Mouse (Mus musculus) urinary bladder, postnatal 36 days (tissue): ENCODE results near the gene Paqr9.
"Not testable (repeated sequence)": the region's sequence is repeated elsewhere in the genome, so short reads cannot be mapped to it uniquely, and the experiment has no call there.

ENCODE experiments used
- DNase-seq, 2 experiments: peaks; one replicate each; pipeline ENCODE4 v3.0.0; 2022; ENCODE audit warnings: low spot score in 2 of 2, mixed read lengths in 1 of 2

The Paqr9 gene

DNA sequence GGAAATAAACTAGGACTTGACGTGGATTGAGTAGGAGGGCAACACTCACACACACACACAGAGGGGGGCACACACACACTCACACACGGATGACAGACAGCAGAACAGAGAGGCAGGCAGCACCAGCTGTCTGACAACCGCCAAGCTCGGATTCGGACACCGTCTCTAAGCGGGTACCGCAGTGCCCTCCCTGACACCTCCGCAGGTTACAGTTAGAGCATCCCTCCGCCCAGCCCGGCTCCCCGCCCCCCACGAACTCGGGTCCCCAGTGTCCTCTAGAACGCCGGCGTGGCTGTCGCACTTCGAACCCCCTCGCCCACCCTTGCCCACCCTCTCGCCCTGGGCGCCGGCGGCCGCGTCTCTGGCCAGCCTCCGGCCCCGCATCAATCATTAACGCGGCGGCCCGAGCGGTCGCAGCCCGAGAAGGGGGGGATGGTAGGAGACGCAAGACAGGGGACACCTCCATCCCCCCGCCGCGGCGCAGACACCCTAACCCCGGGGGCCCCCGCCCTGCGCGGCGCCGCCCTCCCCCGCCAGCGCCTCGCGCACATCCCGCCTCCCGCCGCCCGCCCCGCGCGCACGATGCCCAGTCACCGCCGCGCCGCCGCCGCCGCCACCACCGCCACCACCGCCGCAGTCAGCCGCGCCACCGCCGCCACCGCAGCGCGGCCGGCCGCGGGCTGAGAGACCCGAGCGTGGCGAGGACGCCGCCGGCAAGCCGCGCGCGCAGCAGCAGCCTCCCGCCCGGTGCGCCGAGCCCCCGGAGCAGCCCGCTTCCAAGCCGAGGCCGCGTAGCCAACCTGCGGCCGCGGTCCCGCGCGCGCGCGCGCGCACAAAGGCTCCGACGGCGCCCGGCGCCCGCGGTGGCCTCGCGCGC lies at the start of gene Paqr9:
Gene Paqr9 (plus strand): TSS at position 599 of the 877 bp plus-strand sequence.
- DNase-seq, result no peak

DNA sequence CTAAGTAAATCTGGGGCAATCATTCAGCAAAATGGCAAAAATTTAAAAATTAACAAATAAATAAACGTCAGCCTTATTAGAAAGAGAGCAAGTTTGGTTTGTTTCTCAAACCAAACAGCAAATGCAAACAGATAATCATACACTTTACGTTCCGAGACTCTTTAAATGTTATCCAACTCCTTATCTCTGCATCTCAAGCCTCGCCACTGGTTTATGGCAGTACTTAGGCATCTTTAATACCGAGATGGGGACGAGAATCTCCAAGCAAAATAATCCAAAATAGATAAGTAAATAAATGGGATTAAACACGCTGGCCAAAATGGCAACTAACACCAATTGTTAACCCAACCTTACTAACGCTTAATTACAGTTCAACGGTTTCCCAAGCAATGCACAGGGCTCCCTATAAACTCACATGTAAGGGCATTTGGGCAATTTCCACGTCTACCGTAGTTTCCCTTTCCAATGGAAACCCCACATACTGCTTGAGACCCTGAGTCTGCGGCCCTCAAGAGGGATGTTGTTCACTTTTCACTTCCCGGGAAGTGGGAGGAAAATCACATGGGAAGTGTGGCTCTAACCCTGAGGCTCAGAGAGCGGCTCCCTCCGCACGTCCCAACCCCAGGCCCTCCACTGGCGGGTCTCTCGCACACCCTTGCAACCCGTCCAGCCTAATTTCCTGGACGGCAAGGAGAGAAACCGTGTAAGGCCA lies 48.6 kb upstream of the Paqr9 start:
- no peak for DNase-seq

DNA sequence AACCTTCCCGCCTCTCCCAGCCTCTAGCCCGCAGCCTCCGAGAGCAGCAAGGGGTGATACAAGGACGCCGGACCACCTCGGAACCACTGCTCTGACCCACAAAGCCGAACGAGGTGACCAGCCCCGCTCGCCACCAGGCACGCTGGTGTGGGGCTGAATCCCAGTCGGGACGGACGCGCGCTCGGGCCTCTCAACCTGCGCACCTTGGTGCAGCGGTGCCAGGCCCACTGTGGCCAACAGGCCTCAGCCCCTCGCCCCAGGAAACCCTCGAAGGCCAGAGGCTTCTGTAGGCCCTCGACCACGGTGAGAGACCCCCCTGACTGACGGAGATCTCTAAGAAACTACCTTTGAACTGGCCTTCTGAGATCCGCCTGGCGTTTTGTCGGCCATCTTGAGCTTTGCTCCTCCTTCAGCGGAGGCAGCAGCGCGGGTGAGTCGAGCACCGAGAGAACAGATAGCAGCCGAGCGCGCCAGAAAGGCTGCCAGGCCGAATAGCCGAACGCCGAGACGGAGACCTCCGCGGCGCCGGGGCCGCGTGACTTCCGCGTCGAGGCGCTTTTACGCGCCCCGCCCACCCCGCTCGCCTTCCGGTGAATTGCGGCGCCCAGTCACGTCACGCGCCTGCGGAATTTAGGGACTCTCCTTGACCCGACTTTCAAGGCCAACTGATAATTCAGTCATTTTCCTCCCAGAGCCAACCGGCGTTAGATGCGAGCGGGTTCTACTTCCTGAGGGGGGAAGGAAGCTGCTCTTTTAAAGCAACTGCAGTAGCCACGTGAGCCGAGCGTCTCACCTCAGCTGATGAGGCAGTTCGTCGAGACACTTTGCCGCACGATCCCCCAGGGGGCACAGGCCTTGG lies 47.8 kb upstream of the Paqr9 start, which contains the start of gene U2surp:
Gene U2surp (minus strand): TSS at position 525 of the 859 bp plus-strand sequence.
- DNase-seq, result peak; percentile 92 to 96

DNA sequence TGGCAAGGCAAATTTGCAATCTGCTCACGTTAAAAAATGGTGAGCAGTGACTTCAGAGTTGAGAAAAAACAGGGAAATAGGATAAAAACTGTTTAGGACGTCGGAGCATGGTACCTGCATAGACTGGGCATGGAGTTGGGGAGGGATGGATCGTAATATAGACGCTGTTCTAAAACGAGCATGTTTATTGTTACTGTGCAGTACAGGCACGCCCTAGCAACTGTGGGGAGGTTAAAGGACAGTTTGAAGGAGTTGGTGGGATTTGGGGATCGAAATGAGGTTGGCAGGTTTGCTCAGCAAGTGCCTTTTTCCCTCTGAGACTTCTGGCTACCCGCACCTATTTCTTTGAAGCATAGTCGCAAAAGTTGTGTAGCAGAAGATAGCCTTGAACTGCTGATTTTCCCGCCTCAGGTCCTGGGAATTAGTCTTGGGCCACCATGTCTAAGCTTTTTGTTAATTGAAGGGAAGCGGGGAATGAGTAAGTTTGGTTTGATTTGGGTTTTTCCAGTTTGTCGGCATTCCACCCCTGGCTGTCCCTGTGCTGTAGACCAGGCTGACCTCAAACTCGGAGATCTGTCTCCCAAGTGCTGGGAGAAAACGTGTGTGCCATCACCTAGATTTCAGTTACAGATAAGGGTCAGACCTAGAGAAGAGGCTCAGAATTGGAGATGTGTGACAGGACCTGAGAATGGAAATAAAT lies 47.0 kb upstream of the Paqr9 start:
- DNase-seq, result no peak

DNA sequence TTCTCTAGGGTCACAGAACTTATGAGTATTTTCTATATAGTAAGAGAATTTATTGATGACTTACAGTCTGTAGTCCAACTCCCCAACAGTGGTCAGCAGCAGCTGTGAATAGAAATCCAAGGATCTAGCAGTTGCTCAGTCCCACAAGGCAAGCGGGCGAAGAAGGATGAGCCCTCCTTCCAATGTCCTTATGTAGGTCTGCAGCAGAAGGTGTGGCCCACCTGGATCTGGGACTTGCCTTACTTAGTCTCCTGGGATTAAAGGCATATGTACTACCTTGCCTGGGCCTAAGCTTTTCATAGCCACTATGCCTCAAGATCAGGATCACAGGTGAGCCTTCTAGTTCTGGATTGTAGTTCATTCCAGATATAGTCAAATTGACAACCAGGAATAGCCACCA lies 45.7 kb upstream of the Paqr9 start:
- no peak for DNase-seq

DNA sequence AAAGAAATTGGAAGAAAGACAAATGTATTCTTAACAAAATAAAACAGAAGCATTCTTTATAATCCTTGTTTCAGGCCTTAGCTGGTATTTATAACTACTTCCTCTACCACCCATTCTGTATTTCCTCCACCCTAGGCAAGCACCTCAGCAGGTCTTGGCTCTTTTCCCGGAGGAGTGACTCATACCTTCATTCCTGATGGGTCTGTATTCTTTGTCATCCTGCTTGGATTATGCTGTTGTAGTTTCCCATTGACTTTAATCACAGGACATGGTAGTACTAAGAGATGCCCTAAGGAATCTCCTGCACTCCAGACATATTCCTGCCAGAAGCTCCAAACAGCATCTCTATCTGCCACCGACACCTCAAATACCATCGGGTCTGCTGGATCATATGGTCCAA lies 45.1 kb upstream of the Paqr9 start:
- DNase-seq, result not testable (repeated sequence)

DNA sequence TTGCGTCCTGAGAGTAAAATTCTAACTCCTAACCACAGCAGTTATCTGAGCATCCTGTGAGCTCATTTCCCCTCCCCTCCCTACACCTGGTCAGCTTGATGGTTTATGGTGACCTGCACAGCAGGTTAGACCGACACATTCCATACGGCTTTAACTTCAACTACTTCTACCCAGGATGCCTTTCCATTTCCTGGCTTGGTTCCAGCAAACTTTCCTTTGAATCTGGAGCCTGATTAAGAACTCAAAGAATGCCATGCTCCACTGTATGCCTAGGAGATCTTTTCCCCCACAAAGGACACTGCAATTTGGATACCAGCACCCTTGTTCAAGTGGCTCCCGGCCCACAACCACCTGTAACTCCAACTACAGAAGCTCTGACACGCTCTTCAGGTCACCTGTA lies 38.9 kb upstream of the Paqr9 start:
- no peak for DNase-seq

DNA sequence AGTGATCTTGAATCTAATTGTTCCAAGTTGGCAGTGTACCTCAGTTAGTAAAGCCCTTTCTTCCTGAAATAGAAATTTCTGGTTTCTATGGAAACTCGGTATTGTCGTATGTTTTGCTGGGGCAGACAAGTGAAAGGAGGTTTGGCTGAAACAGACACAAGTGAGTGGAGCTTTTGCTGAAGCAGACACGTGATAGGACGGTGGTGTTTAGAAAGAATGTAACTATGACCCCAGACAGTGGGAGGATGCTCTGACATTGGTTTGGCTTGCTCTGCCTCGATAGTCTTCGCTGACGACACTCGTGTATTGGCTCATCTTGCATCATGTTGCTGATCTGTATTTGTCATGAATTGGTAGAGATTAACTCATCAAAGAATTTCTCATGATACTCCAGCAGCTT lies 38.4 kb upstream of the Paqr9 start:
- DNase-seq, result no peak

DNA sequence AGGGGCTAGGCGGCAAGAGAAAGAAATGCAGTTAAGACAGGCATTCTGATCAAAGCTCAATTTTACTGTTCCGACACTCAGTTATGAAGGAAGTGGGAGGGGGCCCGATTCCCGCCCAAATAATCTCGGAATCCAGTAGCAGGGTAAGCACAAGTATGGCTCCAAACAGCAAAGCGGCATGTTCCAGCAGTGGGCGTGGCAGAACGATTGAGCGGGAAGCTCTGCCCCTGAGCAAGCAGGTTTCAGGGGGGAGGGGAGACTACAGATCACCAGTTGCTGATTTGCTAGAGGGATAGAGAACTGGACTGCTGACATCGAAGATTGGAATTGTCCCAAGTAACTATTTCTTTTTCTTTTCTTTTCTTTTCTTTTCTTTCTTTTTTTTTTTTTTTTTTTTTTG lies 37.9 kb upstream of the Paqr9 start:
- DNase-seq, result no peak

DNA sequence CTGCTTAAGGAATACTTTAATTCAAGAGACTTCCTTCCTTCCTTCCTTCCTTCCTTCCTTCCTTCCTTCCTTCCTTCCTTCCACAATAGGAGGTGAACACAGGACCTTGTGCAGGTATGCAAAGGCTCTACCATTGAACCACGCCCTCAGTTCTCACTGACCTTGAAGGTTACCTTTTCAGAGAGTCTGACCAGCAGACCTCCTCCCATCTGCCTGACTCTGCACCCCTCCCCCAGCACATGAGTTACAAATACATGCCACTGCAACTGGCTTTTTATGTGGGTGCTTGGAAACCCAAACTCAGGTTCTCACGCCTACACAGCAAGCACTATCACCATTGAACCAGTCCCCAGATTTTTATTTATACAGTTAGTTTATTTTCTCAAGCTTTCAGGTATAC lies 36.9 kb upstream of the Paqr9 start:
- DNase-seq, result no peak

DNA sequence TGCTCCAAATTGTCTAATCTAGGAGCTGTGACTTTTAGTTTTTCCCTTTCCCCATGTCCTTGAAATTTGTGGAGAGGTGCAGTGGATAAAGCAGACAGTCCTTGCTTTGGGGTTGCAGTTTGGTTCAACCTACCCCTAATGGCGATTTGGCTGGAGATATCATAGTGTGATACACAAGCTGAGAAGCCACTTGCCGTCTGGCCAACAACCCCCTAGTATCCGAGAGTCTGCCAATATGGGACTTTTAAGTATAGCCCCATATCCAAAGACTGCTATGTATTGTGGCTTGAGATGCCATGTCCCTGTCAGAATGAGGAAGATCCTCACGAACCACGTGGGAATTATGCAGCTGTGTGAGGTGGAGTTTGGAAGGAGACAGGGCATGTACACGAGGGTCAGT lies 34.1 kb upstream of the Paqr9 start:
- no peak for DNase-seq

DNA sequence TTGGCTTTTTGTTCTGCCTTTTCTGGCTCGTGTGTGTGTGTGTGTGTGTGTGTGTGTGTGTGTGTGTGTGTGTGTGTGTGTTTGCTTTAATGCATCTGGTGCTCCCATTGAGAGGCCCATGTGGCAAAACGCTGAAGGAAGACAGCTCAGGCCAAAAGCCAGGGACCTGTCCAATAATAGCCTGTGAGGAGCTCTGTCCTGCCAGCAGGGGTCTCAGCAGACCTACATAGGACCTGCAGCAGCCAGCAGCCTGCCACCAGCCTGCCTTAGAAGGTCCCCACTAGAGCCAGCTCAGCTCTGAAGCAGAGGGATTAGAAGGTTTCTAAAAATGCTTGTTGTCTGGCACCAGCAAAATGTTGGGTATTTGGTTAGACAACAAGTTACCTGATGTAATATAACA lies 33.5 kb upstream of the Paqr9 start:
- no peak for DNase-seq

DNA sequence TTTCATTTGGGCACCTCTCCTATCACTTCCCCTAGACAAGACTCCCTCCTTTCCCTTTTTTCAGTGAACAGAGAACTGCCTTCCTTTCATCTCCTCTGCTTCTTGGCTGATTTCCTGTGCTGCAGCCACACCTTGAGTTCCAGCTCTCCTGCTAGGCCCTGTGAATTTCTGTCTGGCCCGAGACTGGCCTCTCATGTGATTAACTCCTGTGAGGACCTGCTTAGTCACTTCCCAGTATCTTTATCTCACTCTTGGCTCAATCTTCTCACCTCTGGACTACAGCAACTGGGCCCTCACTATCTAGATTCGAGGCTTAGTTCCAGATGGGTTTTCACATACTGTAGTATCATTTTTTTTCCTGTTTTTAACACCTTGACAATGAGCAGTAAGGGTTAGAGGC lies 31.8 kb upstream of the Paqr9 start:
- no peak for DNase-seq

DNA sequence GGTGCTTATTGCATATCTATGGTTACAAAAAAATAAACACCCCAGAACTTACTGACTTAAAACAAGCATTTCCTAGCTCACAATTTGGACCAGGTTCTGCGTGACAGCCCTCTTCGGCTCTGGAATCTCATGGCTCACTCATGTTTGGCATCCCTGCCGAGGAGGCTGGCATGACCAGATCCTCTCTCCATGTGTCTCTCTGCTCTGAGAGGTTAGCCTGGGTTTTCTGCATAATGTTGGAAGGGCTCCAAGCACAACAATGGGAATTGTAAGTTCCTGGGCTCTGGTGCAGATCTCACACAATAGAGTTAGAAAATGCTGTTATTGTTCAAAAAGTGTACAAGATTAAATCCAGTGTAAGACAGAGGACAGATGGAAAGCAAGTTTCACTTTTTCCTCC lies 28.3 kb upstream of the Paqr9 start:
- no peak for DNase-seq

DNA sequence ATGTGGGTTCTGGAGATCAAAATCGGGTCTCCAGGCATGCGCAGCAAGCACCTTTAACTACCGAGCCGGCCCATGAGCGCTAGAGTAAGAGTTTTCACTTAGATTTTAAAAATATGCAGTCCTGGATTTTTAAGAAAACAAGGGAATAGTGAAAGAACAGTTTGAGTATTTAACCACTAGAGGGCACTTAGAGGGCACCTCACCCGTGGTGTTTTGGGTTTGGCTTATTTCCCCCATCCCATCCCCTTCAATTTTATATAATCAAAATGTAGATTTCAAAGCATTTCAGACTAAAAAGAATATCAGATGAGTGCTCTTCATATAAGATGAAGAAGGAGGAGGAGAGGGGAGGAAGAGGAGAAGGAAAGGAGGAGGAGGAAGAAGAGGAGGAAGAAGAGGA lies 25.6 kb upstream of the Paqr9 start:
- DNase-seq, result no peak

DNA sequence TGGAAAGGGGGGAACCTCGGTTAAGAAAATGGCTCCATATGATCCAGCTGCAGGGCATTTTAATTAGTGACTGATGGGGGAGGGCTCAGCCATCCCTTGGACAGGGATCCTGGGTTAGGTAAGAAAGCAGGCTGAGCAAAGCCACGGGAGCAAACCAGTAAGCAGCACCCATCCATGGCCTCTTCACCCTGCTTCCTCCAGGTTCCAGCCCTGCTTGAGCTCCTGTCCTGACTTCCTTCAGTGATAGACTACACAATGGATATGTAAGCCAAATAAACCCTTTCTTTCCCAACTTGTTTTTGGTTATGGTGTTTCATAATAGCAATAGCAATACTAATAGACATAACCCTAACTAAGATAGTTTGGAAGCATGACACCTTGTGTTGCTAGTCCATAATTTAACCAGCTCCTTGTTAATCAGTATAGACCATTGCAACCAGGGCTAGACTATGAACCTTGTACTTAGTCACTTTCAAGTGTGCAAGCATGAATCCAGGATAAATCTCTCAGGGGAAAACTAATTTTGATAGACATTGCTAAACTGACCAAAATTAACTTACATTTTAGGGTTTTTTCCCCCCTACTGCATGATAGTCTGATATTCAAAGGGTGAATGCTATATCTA lies 20.2 kb upstream of the Paqr9 start:
- no peak for DNase-seq

DNA sequence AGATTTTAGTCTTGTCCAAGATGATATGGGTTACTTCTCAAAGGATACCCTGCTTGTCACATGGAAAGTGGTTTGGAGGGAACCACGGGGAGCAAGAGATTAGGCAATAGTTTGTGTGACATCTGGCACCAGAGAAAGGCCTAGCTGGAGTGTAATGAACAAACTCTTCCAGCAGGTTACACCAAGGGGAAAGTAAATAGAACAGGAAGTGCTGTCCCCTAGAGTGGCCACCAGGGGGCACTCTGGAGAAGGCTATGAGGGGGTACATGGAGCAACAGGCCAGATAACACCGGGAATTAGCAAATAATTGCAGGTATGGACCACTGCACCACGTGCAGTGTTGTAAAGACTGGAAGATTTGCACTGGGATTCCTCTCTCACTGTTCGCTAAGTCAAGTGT lies 19.0 kb upstream of the Paqr9 start:
- DNase-seq, result peak in 1 of 2 experiments; percentile 55

DNA sequence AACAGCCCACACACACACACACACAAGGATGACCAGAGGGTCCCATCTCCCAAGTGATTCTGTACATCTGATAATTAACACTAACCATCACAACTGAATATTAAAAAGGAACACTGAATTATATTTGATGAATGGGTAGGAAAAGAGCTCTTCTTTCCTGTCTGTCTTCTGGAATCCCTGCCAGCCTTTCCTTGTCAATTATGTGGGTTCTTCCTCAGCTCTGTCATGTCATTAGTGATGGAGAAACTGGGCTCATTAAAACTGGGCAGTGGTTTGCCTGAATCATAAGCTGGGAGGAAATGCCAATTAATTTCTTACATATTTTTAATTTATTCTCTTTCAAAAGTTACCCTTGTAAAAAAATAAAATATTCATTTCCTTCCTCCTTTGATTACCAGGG lies 18.2 kb upstream of the Paqr9 start:
- DNase-seq, result no peak

DNA sequence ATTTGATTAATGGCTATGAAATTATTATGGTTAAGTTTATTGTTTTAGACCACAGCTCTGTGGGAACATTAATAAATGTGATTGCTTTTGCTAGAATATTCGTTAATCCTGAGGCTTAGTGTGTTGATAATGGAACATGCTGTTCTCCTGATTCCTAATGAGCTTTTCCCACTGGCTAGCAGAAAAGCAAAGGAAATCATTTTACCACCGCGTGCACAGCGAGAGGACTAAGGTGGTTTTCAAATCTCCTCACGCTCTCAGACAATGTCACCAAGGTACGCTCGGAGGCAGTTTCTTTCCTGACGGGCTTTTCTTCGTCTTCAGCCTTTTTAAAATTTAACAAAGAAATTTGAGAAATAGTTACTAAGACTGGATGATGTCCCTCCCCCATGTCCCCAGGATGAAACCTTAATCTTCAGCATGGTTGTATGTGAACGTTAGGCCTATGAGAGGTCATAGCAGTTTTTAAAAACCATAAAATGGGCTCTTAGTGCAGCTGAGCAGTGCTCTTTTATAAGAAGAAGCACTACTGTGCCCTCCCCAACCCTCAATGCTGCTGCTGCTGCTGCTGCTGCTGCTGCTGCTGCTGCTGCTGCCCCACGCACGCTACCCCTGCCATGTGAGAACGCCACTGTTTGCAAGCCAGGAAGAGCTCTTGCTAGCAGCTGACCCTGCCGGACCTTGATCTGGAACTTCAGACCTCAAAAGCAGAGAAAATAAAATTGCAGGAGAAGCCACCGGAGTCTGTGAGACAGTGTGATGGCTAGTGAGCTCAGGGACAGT lies 17.6 kb upstream of the Paqr9 start:
- no peak for DNase-seq

DNA sequence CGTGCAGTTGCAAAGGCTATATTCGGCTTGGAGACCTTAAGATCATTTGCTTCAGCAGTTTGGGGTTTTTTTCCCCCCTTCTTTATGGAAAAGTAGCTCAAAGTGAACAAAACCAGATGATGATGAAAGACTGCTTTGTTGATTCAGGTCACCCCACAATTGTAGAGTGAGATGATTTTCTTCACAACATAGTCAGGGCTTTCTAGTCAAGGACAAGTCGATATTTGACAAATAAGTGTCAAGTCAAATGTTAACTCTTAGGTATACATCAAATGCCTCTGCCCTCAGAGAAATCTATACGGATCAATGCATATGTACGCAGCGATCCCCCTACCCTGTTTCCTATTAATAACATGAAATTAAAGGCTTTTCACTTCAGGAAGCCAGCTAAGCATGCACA lies 17.0 kb upstream of the Paqr9 start:
- DNase-seq, result no peak
